Mouse (Mus musculus) limb, embryonic 10.5 days (tissue): ENCODE results near the gene Pias1. TPM values are rescaled to one million over a fixed set of nuclear protein-coding genes. Genes with fewer than 3 reads are reported as not detected.
"Not testable (repeated sequence)": the region's sequence is repeated elsewhere in the genome, so short reads cannot be mapped to it uniquely, and the experiment has no call there.

ENCODE experiments used
- DNase-seq: peaks from one replicate; pipeline ENCODE4 v3.0.0-alpha.2; 2017; ENCODE audit warnings: low spot score
- H3K27ac ChIP-seq: fragments of 300-500 bp; sonication (generic); 2 replicates; pipeline ENCODE4 v1.5.1; 2016; ENCODE audit warnings: mild to moderate bottlenecking
- H3K27me3 ChIP-seq: fragments of 300-500 bp; sonication (generic); 2 replicates; pipeline ENCODE4 v1.6.1; 2016; ENCODE audit warnings: low read depth, mild to moderate bottlenecking; ENCODE audit not compliant: poor library complexity, severe bottlenecking
- H3K36me3 ChIP-seq: fragments of 300-500 bp; sonication (generic); 2 replicates; pipeline ENCODE4 v1.6.1; 2016; ENCODE audit warnings: mild to moderate bottlenecking, moderate library complexity
- H3K4me1 ChIP-seq: fragments of 300-500 bp; sonication (generic); 2 replicates; pipeline ENCODE4 v1.6.1; 2016
- H3K4me3 ChIP-seq: fragments of 300-500 bp; sonication (generic); 2 replicates; pipeline ENCODE4 v1.5.1; 2016; ENCODE audit warnings: mild to moderate bottlenecking, moderate library complexity
- H3K9me3 ChIP-seq: fragments of 300-500 bp; sonication (generic); replicated peaks from 2 replicates; pipeline ENCODE4 v1.6.1; 2016; ENCODE audit warnings: mild to moderate bottlenecking
- WGBS: fragments of 180-500 bp; shearing (Covaris S2); methylation state at CpG from one replicate; pipeline ENCODE4 v1.1.7; 2016; 5-methylcytosine and 5-hydroxymethylcytosine counted together
- polyA plus RNA-seq: library from polyadenylated mRNA; unstranded; fragments of >200 nt; fragmentation: Nextera tagmentation; extraction: Ambion mirVana; gene quantifications from 2 replicates; pipeline ENCODE4 v1.2.1, GENCODE M21; 2016

Gene Pias1
- polyA plus RNA-seq, 1 experiment from 2014 or later = 53.9 TPM

DNA sequence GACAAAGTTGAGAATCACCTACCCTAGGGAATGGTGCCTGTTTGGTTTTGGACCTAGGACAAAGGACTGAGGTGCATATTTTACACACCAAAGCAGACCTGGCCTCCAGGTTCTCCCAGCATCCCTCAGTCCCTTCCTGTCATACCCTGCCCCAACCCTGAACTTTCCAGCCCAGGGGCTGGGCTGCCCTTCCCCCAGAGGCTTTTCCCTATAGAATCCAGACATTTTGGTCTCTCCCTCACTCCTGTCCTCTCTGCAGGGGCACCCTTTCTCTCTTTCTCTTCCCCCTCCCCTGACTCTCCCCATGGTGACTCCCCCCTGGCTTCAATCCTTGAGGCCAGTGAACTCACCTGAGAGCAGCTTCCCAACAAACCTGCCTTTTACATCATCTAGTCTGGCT is 117.0 kb downstream of the Pias1 start:
- H3K4me3 ChIP-seq = no peak overlapping the region
- DNase-seq = peak; percentile 24
- no peaks in the 10 kb centered on the region for H3K36me3 ChIP-seq
- H3K4me1 ChIP-seq = peaks cover 23% of the 10 kb centered on the region
- H3K27ac ChIP-seq = peak overlapping the region; percentile 26; the same call in 1 of the 2 replicates
- no peaks in the 10 kb centered on the region for H3K27me3 ChIP-seq
- H3K9me3 ChIP-seq = no peaks in the 10 kb centered on the region

- H3K4me3 ChIP-seq, H3K36me3 ChIP-seq, DNase-seq, H3K27ac ChIP-seq, H3K9me3 ChIP-seq, H3K27me3 ChIP-seq: not testable (repeated sequence)
- H3K4me1 ChIP-seq = peaks cover 23% of the 10 kb centered on the region
- 91% methylated on average over 4 of the region's 4 CpGs for WGBS
Measured at GRCm38 (mm10) chr9:62869236-62869635, 118.5 kb downstream of the Pias1 start.

DNA sequence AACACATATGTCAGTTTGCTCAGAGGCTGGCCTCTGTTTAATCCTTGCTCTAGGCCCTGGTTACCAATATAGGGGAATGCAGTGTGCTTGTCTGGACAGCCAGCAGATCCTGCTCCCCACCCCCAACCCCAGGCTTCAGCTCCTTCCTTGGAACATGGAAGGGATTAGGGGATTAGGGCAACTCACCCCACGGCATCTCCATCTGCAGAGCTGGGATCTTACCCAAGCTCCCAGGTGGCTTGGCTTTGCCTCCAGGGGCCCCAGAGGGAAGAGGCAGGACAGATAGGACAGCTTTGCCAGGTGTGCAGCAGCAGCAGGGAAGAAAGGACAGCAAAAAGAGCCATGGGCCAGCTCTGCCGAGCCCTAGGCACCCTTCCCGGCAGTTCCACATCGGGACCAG is 126.9 kb downstream of the Pias1 start:
- H3K36me3 ChIP-seq = no peaks in the 10 kb centered on the region
- H3K27me3 ChIP-seq = no peaks in the 10 kb centered on the region
- H3K4me3 ChIP-seq = no peak overlapping the region
- peaks cover 52% of the 10 kb centered on the region for H3K4me1 ChIP-seq
- peak overlapping the region; percentile 67 for H3K27ac ChIP-seq
- 66% methylated on average over 4 of the region's 4 CpGs for WGBS
- H3K9me3 ChIP-seq = no peaks in the 10 kb centered on the region
- DNase-seq = no peak

GRCm38 (mm10) chr9:62860102-62860501 is 127.6 kb downstream of the Pias1 start:
- Histone ChIP-seq H3K4me1 (peaks cover 54% of the 10 kb centered on the region), H3K27ac (peak overlapping the region; percentile 87)
- H3K9me3 ChIP-seq, H3K36me3 ChIP-seq, H3K4me3 ChIP-seq, H3K27me3 ChIP-seq, DNase-seq: not testable (repeated sequence)
- WGBS = 49% methylated on average over 7 of the region's 7 CpGs

DNA sequence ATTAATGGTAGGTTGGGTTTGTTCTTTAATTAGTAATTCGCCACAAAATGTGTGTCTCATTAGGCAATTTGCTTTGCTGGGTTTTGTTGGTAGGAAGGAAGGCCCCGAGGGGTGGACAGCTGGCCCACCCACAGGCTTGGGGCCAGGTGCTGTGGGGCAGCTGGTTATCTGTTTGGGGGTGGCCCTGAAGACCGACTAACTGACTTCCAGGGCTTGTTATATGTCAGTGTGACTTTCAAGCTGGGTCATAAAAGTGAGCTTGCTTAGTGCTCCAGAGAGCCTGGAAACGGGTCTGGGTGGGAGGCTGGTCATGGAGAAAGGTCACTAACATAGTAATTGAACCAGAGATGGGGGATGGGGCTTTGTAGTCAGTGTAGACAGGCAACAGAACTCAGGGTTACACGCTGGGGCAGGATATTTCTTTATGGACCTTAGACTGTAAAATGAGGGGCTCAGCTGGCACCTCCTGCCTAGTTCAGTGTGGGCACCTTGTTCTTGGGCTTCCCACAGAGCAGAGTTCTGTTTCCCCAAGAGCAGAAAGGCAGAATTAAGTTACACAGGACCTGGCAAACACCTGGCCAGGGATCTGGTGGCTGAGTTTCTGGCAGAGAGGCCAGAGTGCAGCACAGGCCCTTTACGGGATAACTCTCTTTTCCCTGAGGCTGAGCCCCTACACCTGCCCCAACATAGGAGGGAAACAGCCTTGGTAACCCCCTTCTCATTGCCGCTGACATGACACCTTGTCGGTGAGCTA is 129.3 kb downstream of the Pias1 start:
- 23% methylated on average over 8 of the region's 8 CpGs for WGBS
- H3K36me3 ChIP-seq = no peaks in the 10 kb centered on the region
- H3K27me3 ChIP-seq = no peaks in the 10 kb centered on the region
- H3K4me1 ChIP-seq = peaks cover 66% of the 10 kb centered on the region
- DNase-seq = peak; percentile 80
- peak overlapping the region; percentile 87 for H3K27ac ChIP-seq
- peak overlapping the region; percentile 40 for H3K4me3 ChIP-seq
- no peaks in the 10 kb centered on the region for H3K9me3 ChIP-seq

- peak; percentile 74 for DNase-seq
- peaks cover 69% of the 10 kb centered on the region for H3K4me1 ChIP-seq
- H3K36me3 ChIP-seq = no peaks in the 10 kb centered on the region
- H3K9me3 ChIP-seq = no peaks in the 10 kb centered on the region
- WGBS = 37% methylated on average over 20 of the region's 20 CpGs
- peak within 1 kb of the TSS; percentile 87 for H3K27ac ChIP-seq
- no peaks in the 10 kb centered on the region for H3K27me3 ChIP-seq
- H3K4me3 ChIP-seq = peak within 1 kb of the TSS; percentile 40
Measured at GRCm38 (mm10) chr9:62857719-62858261, 129.9 kb downstream of the Pias1 start, which contains the start of gene Calml4. Gene Calml4, plus strand, starts transcription at chr9:62858080.

DNA sequence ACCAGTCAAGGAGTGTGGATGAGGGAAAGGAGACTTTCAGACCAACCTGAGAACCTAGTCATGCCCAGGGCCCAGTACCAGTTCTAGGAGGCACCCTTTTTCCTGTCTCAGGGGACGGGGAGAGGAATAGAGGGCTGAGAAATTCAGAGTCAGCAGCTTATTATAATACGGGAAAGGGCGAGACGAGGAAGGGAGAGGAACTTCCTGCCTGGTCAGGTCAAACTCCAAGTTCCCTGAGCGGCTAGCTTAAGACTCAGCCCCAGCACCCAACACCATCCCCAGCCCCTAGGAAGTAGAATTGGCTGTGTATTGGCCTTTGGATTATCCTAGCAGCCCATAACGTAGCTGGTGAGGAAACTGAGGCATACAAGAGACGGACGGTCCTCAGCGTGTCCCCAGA is 130.5 kb downstream of the Pias1 start:
- H3K9me3 ChIP-seq = no peaks in the 10 kb centered on the region
- DNase-seq = no peak
- peak overlapping the region; percentile 87 for H3K27ac ChIP-seq
- WGBS = 76% methylated on average over 9 of the region's 9 CpGs
- H3K4me3 ChIP-seq = peak overlapping the region; percentile 40
- peaks cover 70% of the 10 kb centered on the region for H3K4me1 ChIP-seq
- no peaks in the 10 kb centered on the region for H3K36me3 ChIP-seq
- H3K27me3 ChIP-seq = no peaks in the 10 kb centered on the region

GRCm38 (mm10) chr9:62854483-62854882 is 133.2 kb downstream of the Pias1 start:
- DNase-seq = no peak
- peaks cover 67% of the 10 kb centered on the region for H3K4me1 ChIP-seq
- no peak overlapping the region; the same call in 1 of the 2 replicates for H3K4me3 ChIP-seq
- H3K36me3 ChIP-seq = peaks cover 13% of the 10 kb centered on the region
- 74% methylated on average over 4 of the region's 4 CpGs for WGBS
- no peaks in the 10 kb centered on the region for H3K9me3 ChIP-seq
- H3K27me3 ChIP-seq = no peaks in the 10 kb centered on the region
- peak overlapping the region; percentile 70 for H3K27ac ChIP-seq

GRCm38 (mm10) chr9:62851571-62851970 is 136.2 kb downstream of the Pias1 start:
- Histone ChIP-seq H3K9me3 (no peaks in the 10 kb centered on the region), H3K27ac (peak overlapping the region; percentile 43), H3K36me3 (peaks cover 20% of the 10 kb centered on the region), H3K4me1 (peaks cover 49% of the 10 kb centered on the region), H3K27me3 (no peaks in the 10 kb centered on the region), H3K4me3 (no peak overlapping the region)
- no peak for DNase-seq
- WGBS = 89% methylated on average over 2 of the region's 2 CpGs

DNA sequence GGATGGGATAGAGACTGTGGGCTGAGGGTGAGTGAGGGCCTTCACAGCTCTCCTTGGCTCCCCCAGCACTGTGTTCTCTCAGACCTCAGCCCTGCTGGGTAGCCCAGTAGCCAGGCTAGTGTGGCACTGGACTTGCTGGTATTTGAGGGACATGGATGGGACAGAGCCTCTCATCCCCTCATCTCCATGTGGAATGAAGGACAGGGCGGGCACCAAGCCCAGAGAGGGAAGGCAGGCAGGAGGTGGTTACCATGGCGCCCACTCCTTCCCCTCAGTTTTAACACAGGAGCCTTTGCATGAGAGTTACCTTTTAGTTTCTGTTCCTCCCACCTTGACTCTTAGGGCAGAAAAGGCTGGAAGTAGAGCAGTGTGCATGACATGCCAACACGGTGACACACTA is 139.1 kb downstream of the Pias1 start:
- no peak overlapping the region for H3K27ac ChIP-seq
- H3K9me3 ChIP-seq = no peaks in the 10 kb centered on the region
- H3K36me3 ChIP-seq = peaks cover 21% of the 10 kb centered on the region
- WGBS = 90% methylated on average over 3 of the region's 3 CpGs
- H3K4me3 ChIP-seq = no peak overlapping the region
- peaks cover 29% of the 10 kb centered on the region for H3K4me1 ChIP-seq
- DNase-seq = no peak
- H3K27me3 ChIP-seq = no peaks in the 10 kb centered on the region

- H3K27me3 ChIP-seq = no peaks in the 10 kb centered on the region
- H3K27ac ChIP-seq = no peak overlapping the region
- H3K36me3 ChIP-seq = peaks cover 21% of the 10 kb centered on the region
- DNase-seq = peak; percentile 96
- WGBS = 5% methylated on average over 3 of the region's 3 CpGs
- peaks cover 25% of the 10 kb centered on the region for H3K4me1 ChIP-seq
- H3K9me3 ChIP-seq = no peaks in the 10 kb centered on the region
- no peak overlapping the region for H3K4me3 ChIP-seq
Measured at GRCm38 (mm10) chr9:62847694-62848093, 140.0 kb downstream of the Pias1 start.

DNA sequence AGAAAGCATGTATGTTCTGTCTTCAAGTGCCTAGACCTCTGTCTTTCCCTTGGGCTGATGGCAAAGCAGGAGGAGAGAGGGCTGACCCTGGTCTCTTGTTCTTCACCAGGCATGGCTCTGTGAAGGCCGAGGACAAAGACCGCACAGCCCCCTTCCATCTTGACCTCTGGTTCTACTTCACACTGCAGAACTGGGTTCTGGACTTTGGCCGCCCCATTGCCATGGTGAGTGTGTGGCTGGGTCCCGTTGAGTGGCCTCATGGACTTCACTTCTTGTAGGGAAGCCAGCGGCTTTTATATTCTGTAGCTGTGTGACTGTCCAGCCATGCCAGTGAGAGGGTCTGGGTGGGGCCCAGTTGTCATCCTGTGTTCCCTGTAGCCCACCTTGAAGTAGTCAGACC is 143.3 kb downstream of the Pias1 start:
- WGBS = 95% methylated on average over 5 of the region's 5 CpGs

GRCm38 (mm10) chr9:62843356-62844024 is 144.2 kb downstream of the Pias1 start:
- WGBS = 88% methylated on average over 10 of the region's 10 CpGs

More for the DNA sequence above, 143.3 kb downstream of the Pias1 start:
- Histone ChIP-seq H3K4me3 (no peak overlapping the region), H3K27ac (no peak overlapping the region), H3K4me1 (peaks cover 19% of the 10 kb centered on the region), H3K9me3 (no peaks in the 10 kb centered on the region), H3K36me3 (peaks cover 14% of the 10 kb centered on the region), H3K27me3 (no peaks in the 10 kb centered on the region)
- DNase-seq = no peak

More at GRCm38 (mm10) chr9:62843356-62844024, 144.2 kb downstream of the Pias1 start:
- Histone ChIP-seq H3K27ac (no peak overlapping the region), H3K9me3 (no peaks in the 10 kb centered on the region), H3K4me3 (no peak overlapping the region), H3K36me3 (peaks cover 9% of the 10 kb centered on the region; the same call in 1 of the 2 replicates), H3K4me1 (peaks cover 25% of the 10 kb centered on the region), H3K27me3 (no peaks in the 10 kb centered on the region)
- DNase-seq = no peak
